Mouse (Mus musculus) frontal cortex, adult (tissue): Measurements from ENCODE around the gene Eml2.
"Not testable (repeated sequence)": the region's sequence is repeated elsewhere in the genome, so short reads cannot be mapped to it uniquely, and the experiment has no call there.

Experiments
- ATAC-seq: cut with Nextera tagmentation; 2 replicates; pipeline ENCODE4 v1.9.2; 2017; ENCODE audit warnings: mild to moderate bottlenecking, moderate library complexity, mixed read lengths; ENCODE audit not compliant: low TSS enrichment

Gene Eml2

DNA sequence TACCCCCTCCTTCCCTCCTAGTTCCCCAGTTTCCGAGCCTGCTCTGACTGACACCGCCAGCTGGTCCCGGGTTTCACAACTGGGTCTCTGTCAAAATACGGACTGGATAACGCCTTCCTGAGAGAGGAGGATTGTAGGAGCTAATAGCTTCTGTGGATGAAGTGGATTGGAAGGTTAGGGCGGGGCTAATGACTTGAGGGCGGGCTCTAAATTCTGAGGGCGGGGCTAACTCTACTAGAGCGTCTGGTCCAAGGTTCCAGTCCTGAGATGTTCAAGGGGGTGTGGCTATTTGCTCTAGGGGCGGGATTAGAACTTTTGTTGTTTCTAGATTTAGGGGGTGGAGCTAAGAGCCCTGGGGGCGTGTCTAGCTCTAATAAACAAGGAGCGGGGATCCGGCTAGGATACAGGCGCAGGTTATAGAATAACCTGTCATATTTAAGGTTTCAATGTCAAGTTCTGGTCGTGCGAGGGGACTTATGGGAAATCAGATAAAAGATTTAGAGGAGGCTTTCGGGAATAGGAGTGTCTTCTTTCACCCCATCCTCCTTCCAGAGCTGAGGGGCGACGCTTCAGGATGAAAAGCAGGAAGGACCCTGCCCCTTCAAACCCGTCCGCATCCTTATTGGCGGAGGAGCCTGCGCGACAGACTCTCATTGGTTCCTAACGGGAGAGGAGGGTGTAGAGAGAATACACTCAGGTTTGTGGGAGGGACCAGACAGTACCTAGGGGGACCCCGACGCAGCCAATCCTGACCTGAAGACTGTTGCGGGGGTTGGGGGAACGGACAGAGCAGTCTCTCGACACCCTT, at the start of gene Eml2:
Eml2 (plus strand) TSS at position 714 of the 808 bp plus-strand sequence.
- ATAC-seq = peak; percentile 78

GRCm38 (mm10) chr7:19127744-19128143, 48.5 kb upstream of the Eml2 start:
- ATAC-seq = no peak

GRCm38 (mm10) chr7:19129396-19129795, 46.8 kb upstream of the Eml2 start:
- ATAC-seq = no peak

DNA sequence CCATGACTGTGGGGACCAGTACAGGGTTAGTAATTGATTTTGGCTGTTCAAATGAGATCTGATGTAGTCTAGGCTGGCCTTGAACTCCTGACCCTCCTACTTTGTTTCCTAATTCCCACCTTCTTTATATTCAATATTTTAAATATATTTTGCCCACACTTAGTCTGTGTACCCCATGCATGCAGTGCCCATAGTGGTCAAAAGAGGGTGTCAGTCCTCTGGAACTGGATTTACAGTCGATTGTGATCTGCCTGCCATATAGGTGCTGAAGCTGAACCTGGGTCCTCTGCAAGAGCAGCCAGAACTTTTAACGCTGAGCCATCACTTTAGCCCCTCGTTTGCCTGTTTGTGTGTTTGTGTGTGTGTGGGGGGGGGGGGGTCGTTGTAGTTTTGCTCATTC, 45.6 kb upstream of the Eml2 start:
- no peak for ATAC-seq

- peak; percentile 97 for ATAC-seq
Observed at GRCm38 (mm10) chr7:19131324-19131848, 44.8 kb upstream of the Eml2 start.

GRCm38 (mm10) chr7:19136168-19136567, 40.1 kb upstream of the Eml2 start:
- ATAC-seq = no peak; the same call in 1 of the 2 replicates

DNA sequence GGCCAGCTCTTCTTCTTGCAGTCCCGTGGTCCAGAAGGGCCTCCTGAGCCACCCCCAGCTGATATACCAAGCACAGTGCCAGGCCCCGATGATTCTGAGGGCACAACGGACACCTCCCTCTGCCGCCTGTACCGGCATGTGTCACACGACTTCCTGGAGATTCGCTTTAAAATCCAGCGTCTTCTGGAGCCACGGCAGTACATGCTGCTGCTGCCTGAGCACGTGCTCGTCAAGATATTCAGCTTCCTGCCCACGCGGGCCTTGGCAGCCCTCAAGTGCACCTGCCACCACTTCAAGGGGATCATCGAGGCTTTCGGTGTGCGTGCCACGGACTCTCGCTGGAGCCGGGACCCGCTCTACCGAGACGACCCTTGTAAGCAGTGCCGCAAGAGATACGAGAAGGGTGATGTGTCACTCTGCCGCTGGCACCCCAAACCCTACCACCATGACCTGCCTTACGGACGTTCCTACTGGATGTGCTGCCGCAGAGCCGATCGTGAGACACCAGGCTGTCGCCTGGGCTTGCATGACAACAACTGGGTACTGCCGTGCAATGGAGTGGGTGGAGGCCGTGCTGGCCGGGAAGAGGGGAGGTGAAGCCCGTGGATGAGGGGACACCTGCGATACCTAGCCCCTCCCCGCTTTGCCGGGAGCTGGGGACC, 39.4 kb upstream of the Eml2 start:
- ATAC-seq = peak; percentile 59

- ATAC-seq = no peak
Observed at GRCm38 (mm10) chr7:19137380-19137779, 38.8 kb upstream of the Eml2 start.

DNA sequence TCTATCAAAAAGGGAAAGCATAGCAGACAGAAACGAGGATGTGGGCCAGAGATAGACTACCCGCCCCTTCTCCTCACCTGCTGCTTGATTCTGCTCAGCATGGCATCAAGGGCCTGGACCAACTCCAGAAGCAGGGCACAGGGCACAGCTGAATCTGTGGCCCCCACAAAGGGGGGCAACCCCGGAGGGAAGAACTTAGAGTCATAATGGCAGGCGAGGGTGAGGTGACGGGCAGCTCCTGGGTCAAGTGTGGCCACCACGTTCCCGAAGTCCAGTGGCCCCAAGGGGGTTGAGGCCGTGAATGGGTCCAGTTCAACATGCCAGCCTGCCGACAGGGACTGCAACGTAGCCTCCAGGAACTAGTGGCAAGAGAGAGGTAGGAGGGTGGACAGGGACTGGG, 29.4 kb upstream of the Eml2 start:
- ATAC-seq = no peak

GRCm38 (mm10) chr7:19147497-19148045, 28.6 kb upstream of the Eml2 start:
- no peak for ATAC-seq

DNA sequence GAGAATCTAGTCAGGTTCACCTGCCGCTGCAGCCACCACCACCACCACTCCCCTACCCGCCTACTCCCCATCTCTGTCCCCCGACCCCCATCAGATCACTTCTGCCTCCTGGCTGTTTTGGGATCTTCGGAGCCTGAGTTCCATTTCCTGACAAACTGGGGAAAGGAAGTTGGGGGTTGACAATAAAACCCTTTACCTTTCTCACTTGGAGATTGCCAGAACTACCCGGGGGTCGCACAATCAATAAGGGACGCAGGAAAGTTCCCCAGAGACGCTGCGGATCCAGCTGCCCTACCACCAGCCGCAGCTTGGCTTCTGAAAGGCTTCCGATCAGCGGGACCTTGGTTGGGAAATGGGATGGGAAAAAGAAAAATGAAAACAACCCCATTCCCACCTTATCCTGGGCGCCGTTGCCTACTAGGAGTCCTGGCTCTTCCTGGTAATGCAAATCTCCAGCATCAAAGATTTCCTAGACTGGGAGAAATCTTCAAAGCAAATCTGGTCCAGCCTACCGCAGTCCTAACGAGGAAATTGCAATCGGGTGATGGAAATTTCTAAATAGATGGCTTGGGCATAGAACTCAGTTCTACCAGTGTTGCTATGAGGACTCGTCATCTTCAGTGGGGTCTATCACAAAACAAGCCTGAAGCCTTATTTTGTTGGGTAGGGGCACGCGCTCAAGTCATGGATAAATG, 27.9 kb upstream of the Eml2 start:
- no peak for ATAC-seq

GRCm38 (mm10) chr7:19148875-19149541, 27.2 kb upstream of the Eml2 start, which contains the start of gene Qpctl:
Qpctl (minus strand) TSS chr7:19149291.
- peak; percentile 89 for ATAC-seq

- peak; percentile 80 for ATAC-seq
Observed at GRCm38 (mm10) chr7:19149626-19150025, 26.6 kb upstream of the Eml2 start, which contains the start of gene Snrpd2. Snrpd2 (plus strand) TSS chr7:19149722.

GRCm38 (mm10) chr7:19151121-19151520, 25.1 kb upstream of the Eml2 start:
- not testable (repeated sequence) for ATAC-seq

DNA sequence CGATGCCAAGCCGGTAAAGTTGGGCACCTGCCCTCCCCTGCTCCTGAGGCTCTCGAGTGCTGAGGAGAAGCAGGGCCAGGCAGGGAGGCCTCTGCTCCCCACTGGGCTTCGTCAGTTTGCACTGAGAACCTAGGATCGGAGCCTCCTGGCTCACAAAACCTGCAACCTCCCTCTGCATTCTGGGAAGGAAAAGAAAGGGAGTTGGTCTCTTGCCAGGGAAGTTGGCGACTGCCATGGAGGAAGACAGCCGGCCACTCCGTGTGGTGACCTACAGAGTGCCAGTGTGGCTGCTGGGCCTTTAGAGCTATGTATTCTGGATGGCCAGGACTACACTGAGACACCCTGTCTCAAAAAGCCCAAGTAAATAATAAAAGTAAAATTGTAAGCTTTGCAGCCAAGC, 21.4 kb upstream of the Eml2 start:
- ATAC-seq = no peak

GRCm38 (mm10) chr7:19155825-19156475, 20.3 kb upstream of the Eml2 start:
- peak; percentile 53; the same call in 1 of the 2 replicates for ATAC-seq

- ATAC-seq = peak; percentile 81
Observed at GRCm38 (mm10) chr7:19157160-19157800, 18.9 kb upstream of the Eml2 start.

DNA sequence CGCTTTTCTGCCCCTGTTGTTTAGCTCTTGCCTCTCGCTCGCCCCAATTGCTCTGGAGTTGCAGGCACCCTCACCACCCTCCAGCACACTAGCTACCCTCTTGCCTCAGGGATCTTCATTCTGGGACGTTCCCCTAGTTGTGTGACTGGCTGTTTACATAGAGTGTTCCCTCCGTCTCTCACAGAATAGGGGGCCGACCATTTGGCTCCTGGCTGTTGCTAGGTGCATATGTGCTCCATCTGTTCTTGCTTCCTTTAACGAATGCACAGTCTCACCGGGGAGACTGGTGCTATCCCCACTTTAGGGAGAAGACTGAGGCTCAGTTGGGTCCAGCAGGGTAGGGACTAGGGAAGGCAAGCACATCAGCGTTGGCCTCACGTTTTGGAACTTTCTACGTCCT, 17.6 kb upstream of the Eml2 start:
- no peak for ATAC-seq

DNA sequence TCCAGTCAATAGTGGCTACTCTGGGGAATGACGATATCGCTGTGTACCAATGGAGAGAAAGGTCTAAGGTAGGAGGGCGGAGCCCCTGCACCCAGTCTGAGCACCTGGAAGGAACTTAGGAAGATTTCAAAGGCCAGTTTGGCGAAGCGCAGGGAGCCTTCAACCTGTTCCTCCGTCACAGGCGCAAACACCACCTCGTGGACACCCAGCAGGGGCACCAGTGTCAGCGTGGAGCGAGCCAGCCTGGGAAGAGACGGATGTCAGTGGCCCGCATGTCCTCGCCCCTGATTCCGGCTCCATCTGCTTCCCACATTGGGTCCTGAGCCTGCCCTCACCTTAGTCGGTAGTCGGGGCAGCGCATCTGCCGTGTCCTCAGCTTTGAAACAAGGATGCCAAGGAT, 16.8 kb upstream of the Eml2 start:
- no peak for ATAC-seq

GRCm38 (mm10) chr7:19160115-19160514, 16.1 kb upstream of the Eml2 start:
- ATAC-seq = no peak
